Mouse (Mus musculus) MEL (cell line): ENCODE results near the gene Arhgef15. TPM values are rescaled to one million over a fixed set of nuclear protein-coding genes. Genes with fewer than 3 reads are reported as not detected.
"Not testable (repeated sequence)": the region's sequence is repeated elsewhere in the genome, so short reads cannot be mapped to it uniquely, and the experiment has no call there.

ENCODE experiments used
- DNase-seq: peaks from one replicate; pipeline ENCODE4 v3.0.0; 2011; ENCODE audit warnings: low read depth, low spot score
- H3K27ac ChIP-seq: 2 replicates; pipeline ENCODE4 v1.5.1; 2012; ENCODE audit warnings: low read depth, mild to moderate bottlenecking, control low read depth, low read length, moderate library complexity; ENCODE audit not compliant: control insufficient read depth
- H3K27me3 ChIP-seq, 2 experiments: fragments of 150-350 bp in 1 of 2; sonication (generic) in 1 of 2; 2 replicates each; pipeline ENCODE4 v1.6.1; 2012; ENCODE audit warnings: low read length in 2 of 2, mild to moderate bottlenecking in 2 of 2, improper control_type of control experiment in 1 of 2, moderate library complexity in 1 of 2; ENCODE audit not compliant: insufficient read depth in 2 of 2, control insufficient read depth in 1 of 2
- H3K36me3 ChIP-seq, 2 experiments: 2 replicates each; pipeline ENCODE4 v1.6.1; 2012 to 2014; ENCODE audit warnings: low read length in 2 of 2, improper control_type of control experiment in 1 of 2, inconsistent platforms in 1 of 2, mild to moderate bottlenecking in 1 of 2; ENCODE audit not compliant: insufficient read depth in 2 of 2, control insufficient read depth in 1 of 2
- H3K4me1 ChIP-seq, 2 experiments: fragments of 150-350 bp in 1 of 2; sonication (generic) in 1 of 2; 2 replicates each; pipeline ENCODE4 v1.6.1; 2012; ENCODE audit warnings: low read length in 2 of 2, improper control_type of control experiment in 1 of 2, mild to moderate bottlenecking in 1 of 2; ENCODE audit not compliant: insufficient read depth in 2 of 2, control insufficient read depth in 1 of 2
- H3K4me3 ChIP-seq, 2 experiments: fragments of 150-350 bp in 1 of 2; sonication (generic) in 1 of 2; 2 replicates each; pipeline ENCODE4 v1.5.1; 2012; ENCODE audit warnings: low read depth in 2 of 2, low read length in 2 of 2, mild to moderate bottlenecking in 2 of 2, moderate library complexity in 2 of 2, control low read depth in 1 of 2, improper control_type of control experiment in 1 of 2; ENCODE audit not compliant: control insufficient read depth in 1 of 2, insufficient read depth in 1 of 2
- H3K79me2 ChIP-seq: 2 replicates; pipeline ENCODE4 v1.6.1; 2012; ENCODE audit warnings: mild to moderate bottlenecking, low read length, moderate library complexity; ENCODE audit not compliant: control insufficient read depth, poor library complexity, insufficient read depth
- H3K9ac ChIP-seq: 2 replicates; pipeline ENCODE4 v1.6.1; 2012; ENCODE audit warnings: low read depth, mild to moderate bottlenecking, control low read depth, low read length, moderate library complexity; ENCODE audit not compliant: control insufficient read depth, poor library complexity, severe bottlenecking
- H3K9me3 ChIP-seq: fragments of 150-350 bp; sonication (generic); replicated peaks from 2 replicates; pipeline ENCODE4 v1.6.1; 2012; ENCODE audit warnings: mild to moderate bottlenecking, low read length, improper control_type of control experiment, moderate library complexity; ENCODE audit not compliant: insufficient read depth
- CHD1 ChIP-seq: IDR thresholded peaks from 2 replicates; pipeline ENCODE4 v1.6.1; 2012; ENCODE audit warnings: low read depth, mild to moderate bottlenecking, inconsistent platforms, low read length, improper control_type of control experiment
- CTCF ChIP-seq, 3 experiments: IDR thresholded peaks in 2 of 3; conservative IDR thresholded peaks in 1 of 3; 2 replicates each; pipeline ENCODE4 v1.5.1; 2011 to 2012; ENCODE audit warnings: low read length in 3 of 3, low read depth in 2 of 3, mild to moderate bottlenecking in 2 of 3, improper control_type of control experiment in 1 of 3, inconsistent platforms in 1 of 3, mixed read lengths in 1 of 3, moderate library complexity in 1 of 3; ENCODE audit not compliant: control insufficient read depth in 1 of 3, insufficient read depth in 1 of 3, poor library complexity in 1 of 3, severe bottlenecking in 1 of 3
- E2F4 ChIP-seq: IDR thresholded peaks from 2 replicates; pipeline ENCODE4 v1.6.1; 2011; ENCODE audit warnings: low read depth, low read length, improper control_type of control experiment, borderline replicate concordance
- ETS1 ChIP-seq: IDR thresholded peaks from 2 replicates; pipeline ENCODE4 v1.6.1; 2012; ENCODE audit warnings: low read depth, mild to moderate bottlenecking, inconsistent platforms, low read length, improper control_type of control experiment, moderate library complexity
- GATA1 ChIP-seq: IDR thresholded peaks from 2 replicates; pipeline ENCODE4 v1.6.1; 2011; ENCODE audit warnings: low read depth, low read length, improper control_type of control experiment
- HCFC1 ChIP-seq: IDR thresholded peaks from 2 replicates; pipeline ENCODE4 v1.6.1; 2012; ENCODE audit warnings: low read depth, mild to moderate bottlenecking, inconsistent platforms, low read length, improper control_type of control experiment, moderate library complexity
- MAX ChIP-seq: IDR thresholded peaks from 2 replicates; pipeline ENCODE4 v1.6.1; 2011; ENCODE audit warnings: low read length, improper control_type of control experiment
- MXI1 ChIP-seq: IDR thresholded peaks from 2 replicates; pipeline ENCODE4 v1.6.1; 2011; ENCODE audit warnings: mild to moderate bottlenecking, low read depth, low read length, improper control_type of control experiment
- MYB ChIP-seq: IDR thresholded peaks from 2 replicates; pipeline ENCODE4 v1.6.1; 2011; ENCODE audit warnings: mild to moderate bottlenecking, low read depth, low read length, improper control_type of control experiment
- MYC ChIP-seq: IDR thresholded peaks from 2 replicates; pipeline ENCODE4 v1.6.1; 2011; ENCODE audit warnings: low read depth, mild to moderate bottlenecking, low read length, improper control_type of control experiment, moderate library complexity
- NELFE ChIP-seq: IDR thresholded peaks from 2 replicates; pipeline ENCODE4 v1.6.1; 2011; ENCODE audit warnings: low read depth, low read length, improper control_type of control experiment
- NRF1 ChIP-seq: IDR thresholded peaks from 2 replicates; pipeline ENCODE4 v1.6.1; 2014; ENCODE audit warnings: low read depth, mild to moderate bottlenecking, inconsistent platforms, low read length, improper control_type of control experiment, moderate library complexity; ENCODE audit not compliant: poor library complexity, insufficient read depth, severe bottlenecking
- POLR2A ChIP-seq, 2 experiments: IDR thresholded peaks; 2 replicates each; pipeline ENCODE4 v1.6.1; 2011 to 2012; ENCODE audit warnings: low read length in 2 of 2, mild to moderate bottlenecking in 2 of 2, control low read depth in 1 of 2, improper control_type of control experiment in 1 of 2, low read depth in 1 of 2, moderate library complexity in 1 of 2; ENCODE audit not compliant: control insufficient read depth in 1 of 2, insufficient read depth in 1 of 2, poor library complexity in 1 of 2
- POLR2AphosphoS2 ChIP-seq: IDR thresholded peaks from 2 replicates; pipeline ENCODE4 v1.6.1; 2011; ENCODE audit warnings: low read length, improper control_type of control experiment
- RCOR1 ChIP-seq: IDR thresholded peaks from 2 replicates; pipeline ENCODE4 v1.6.1; 2012; ENCODE audit warnings: low read depth, mild to moderate bottlenecking, inconsistent platforms, low read length, improper control_type of control experiment
- SIN3A ChIP-seq: IDR thresholded peaks from 2 replicates; pipeline ENCODE4 v1.6.1; 2012; ENCODE audit warnings: low read length, improper control_type of control experiment, inconsistent platforms
- TAL1 ChIP-seq: IDR thresholded peaks from 2 replicates; pipeline ENCODE4 v1.6.1; 2012; ENCODE audit warnings: mild to moderate bottlenecking, inconsistent platforms, low read length, moderate library complexity, mixed read lengths
- TBP ChIP-seq: IDR thresholded peaks from 2 replicates; pipeline ENCODE4 v1.8.0; 2011; ENCODE audit warnings: low read depth, low read length, improper control_type of control experiment
- UBTF ChIP-seq: IDR thresholded peaks from 2 replicates; pipeline ENCODE4 v1.6.1; 2012; ENCODE audit warnings: low read depth, mild to moderate bottlenecking, inconsistent platforms, low read length, improper control_type of control experiment, moderate library complexity, borderline replicate concordance; ENCODE audit not compliant: insufficient read depth
- USF1 ChIP-seq: IDR thresholded peaks from 2 replicates; pipeline ENCODE4 v1.6.1; 2014; ENCODE audit warnings: low read depth, mild to moderate bottlenecking, inconsistent platforms, low read length, improper control_type of control experiment, moderate library complexity
- USF2 ChIP-seq, 2 experiments: IDR thresholded peaks; 2 replicates each; pipeline ENCODE4 v1.6.1; 2011 to 2012; ENCODE audit warnings: improper control_type of control experiment in 2 of 2, low read length in 2 of 2, borderline replicate concordance in 1 of 2, inconsistent platforms in 1 of 2, low read depth in 1 of 2, mild to moderate bottlenecking in 1 of 2; ENCODE audit not compliant: insufficient read depth in 1 of 2
- ZC3H11A ChIP-seq: IDR thresholded peaks from 2 replicates; pipeline ENCODE4 v1.6.1; 2012; ENCODE audit warnings: low read depth, mild to moderate bottlenecking, inconsistent platforms, low read length, improper control_type of control experiment
- ZKSCAN1 ChIP-seq: IDR thresholded peaks from 2 replicates; pipeline ENCODE4 v1.6.1; 2012; ENCODE audit warnings: low read depth, mild to moderate bottlenecking, inconsistent platforms, low read length, improper control_type of control experiment, moderate library complexity
- ZNF384 ChIP-seq: IDR thresholded peaks from 2 replicates; pipeline ENCODE4 v1.6.1; 2012; ENCODE audit warnings: low read depth, mild to moderate bottlenecking, inconsistent platforms, low read length, improper control_type of control experiment
- polyA plus RNA-seq, 2 experiments: library from polyadenylated mRNA; stranded (reverse) in 1 of 2; unstranded in 1 of 2; fragments of >175 nt in 1 of 2; fragments of >200 nt in 1 of 2; gene quantifications; 2 replicates each; pipeline versions ENCODE4 v1.2.1 to v1.2.4; 2012; ENCODE audit warnings: low replicate concordance in 2 of 2, low read depth in 1 of 2; ENCODE audit not compliant: insufficient read length in 2 of 2, insufficient read depth in 1 of 2, missing spikeins in 1 of 2
- total RNA-seq: library from RNA; depleted of rRNA; stranded (reverse); fragments of 300-350 nt; gene quantifications from 2 replicates; pipeline ENCODE4 v1.2.3, GENCODE M21; 2012

The Arhgef15 gene
- total and polyA plus RNA-seq, 3 experiments = 0.23 to 0.74 TPM; not detected in 1

DNA sequence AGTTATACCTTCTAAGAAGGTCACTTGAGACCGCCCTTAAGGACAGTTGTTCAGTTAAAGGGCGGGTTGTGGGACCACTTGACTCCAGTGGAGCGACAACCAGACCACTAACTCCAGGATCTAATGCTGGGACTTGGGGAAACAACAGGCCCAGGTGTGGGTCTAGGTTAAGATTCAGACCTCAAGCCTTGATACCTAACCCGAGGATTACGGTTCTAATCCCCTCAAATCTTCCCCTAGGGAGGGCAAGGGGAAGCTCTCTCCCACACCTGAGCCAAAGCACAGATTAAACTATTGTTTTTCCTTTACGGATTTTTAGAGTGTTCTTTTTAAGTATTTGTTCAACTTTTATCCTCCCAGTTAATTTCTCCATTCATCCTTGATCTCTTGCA, 16.8 kb upstream of the Arhgef15 start:
- no peak for DNase-seq
- H3K9me3 ChIP-seq = no peaks in the 10 kb centered on the region
- H3K9ac ChIP-seq = peak overlapping the region; percentile 59
- H3K4me3 ChIP-seq = peak overlapping the region; percentile 75 to 76
- H3K27ac ChIP-seq = 0 out of 2 replicates have a peak overlapping the region, but pooled peaks have one; percentile 22
- H3K79me2 ChIP-seq = no peaks in the 10 kb centered on the region; the same call in 1 of the 2 replicates
- H3K27me3 ChIP-seq = no peaks in the 10 kb centered on the region
- peaks cover under 1 to 11% of the 10 kb centered on the region in 2 experiments; a peak in 3 of 4 replicates for H3K4me1 ChIP-seq
- TF ChIP-seq HCFC1 (no peak), ZNF384 (no peak), E2F4 (no peak), ETS1 (no peak), UBTF (no peak), ZC3H11A (no peak), RCOR1 (no peak), TAL1 (no peak), GATA1 (no peak), CHD1 (no peak), NELFE (no peak), SIN3A (no peak; the same call in 1 of the 2 replicates), ZKSCAN1 (no peak), CTCF (IDR thresholded peaks at IDR 0.05 in 2 of 3, conservative IDR thresholded peaks at IDR 0.05 in 1 of 3; ENCODE audit: control insufficient read depth in 1 of 3, insufficient read depth in 1 of 3, low read depth in 2 of 3, low read length in 3 of 3, poor library complexity in 1 of 3, severe bottlenecking in 1 of 3) (no peak), USF2 (IDR thresholded peaks at IDR 0.05; ENCODE audit: borderline replicate concordance in 1 of 2, insufficient read depth in 1 of 2, low read depth in 1 of 2, low read length in 2 of 2) (no peak)
- H3K36me3 ChIP-seq = peaks cover 0 to 3% of the 10 kb centered on the region in 2 experiments; a peak in 2 of 4 replicates

DNA sequence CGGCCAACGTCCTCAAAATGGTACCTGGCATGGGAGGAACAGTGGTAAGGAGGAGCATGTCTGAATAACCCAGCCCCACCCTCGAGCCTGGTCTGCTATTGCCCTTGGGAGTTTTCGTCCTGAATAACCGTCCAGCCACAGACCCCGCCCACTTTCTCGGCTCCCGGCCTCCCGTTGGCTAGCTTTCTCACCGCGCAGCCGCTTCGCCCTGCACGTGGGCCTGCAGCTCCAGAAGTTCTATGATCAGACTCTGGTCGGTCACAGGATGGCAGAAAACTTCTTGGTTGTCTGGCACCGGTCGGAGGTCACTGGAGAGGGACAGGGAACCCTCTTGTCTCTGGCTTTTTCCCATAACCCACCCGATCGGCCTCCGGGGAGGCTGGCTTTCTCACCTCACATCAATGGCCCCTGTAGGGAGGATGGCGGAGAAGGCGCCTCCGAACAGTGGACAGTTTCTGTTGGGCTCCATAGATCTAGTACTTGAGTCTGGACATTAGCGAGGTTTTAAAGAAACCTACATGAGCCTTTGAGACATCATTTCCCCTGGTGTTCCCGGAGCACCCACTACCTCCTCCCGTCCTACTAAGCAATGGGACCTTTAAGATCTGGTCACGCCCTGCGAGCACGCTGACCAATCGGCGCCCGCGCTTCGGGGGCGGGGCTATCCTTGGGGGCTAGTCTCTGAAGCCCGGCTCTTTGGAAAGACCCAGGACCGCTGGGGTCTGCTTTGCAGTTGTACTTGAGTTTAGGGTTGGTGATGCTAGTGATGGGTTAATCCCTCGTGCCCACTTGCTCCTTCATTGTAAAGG, 16.2 kb upstream of the Arhgef15 start:
- H3K79me2 ChIP-seq, H3K36me3 ChIP-seq, H3K27me3 ChIP-seq, H3K9me3 ChIP-seq: not testable (repeated sequence)
- Histone ChIP-seq H3K4me1 (peaks cover 0 to 15% of the 10 kb centered on the region in 2 experiments; a peak in 3 of 4 replicates), H3K4me3 (peak overlapping the region; percentile 75 to 76), H3K9ac (peak overlapping the region; percentile 59), H3K27ac (peak overlapping the region; percentile 69)
- TF ChIP-seq MAX = peak; percentile 88
- peak; percentile 83 for TF ChIP-seq MYC
- peak; percentile 70 for TF ChIP-seq USF1
- peak; percentile 63 for TF ChIP-seq POLR2AphosphoS2
- peak; percentile 67 for TF ChIP-seq NELFE
- TF ChIP-seq SIN3A = peak; percentile 87
- TF ChIP-seq MXI1 = peak; percentile 98
- peak; percentile 60 for TF ChIP-seq NRF1
- TF ChIP-seq MYB = 0 out of 2 replicates have a peak, but pooled peaks have one; percentile 21
- TF ChIP-seq TBP = peak; percentile 62
- TF ChIP-seq HCFC1 = peak; percentile 42; the same call in 1 of the 2 replicates
- TF ChIP-seq POLR2A (IDR thresholded peaks at IDR 0.05; ENCODE audit: control insufficient read depth in 1 of 2, insufficient read depth in 1 of 2, low read depth in 1 of 2, low read length in 2 of 2, poor library complexity in 1 of 2) = peak in 1 of 2 experiments; percentile 89; a peak in 3 of 4 replicates
- peak; percentile 97 for DNase-seq
